Mouse (Mus musculus) liver, embryonic 12.5 days (tissue): ENCODE data around the gene Slc33a1. TPM values are rescaled to one million over a fixed set of nuclear protein-coding genes. Genes with fewer than 3 reads are reported as not detected.
A peak's percentile ranks its signal among the peaks of the same experiment; 100 is the strongest.

Experiments
- ATAC-seq: fragments of 200-750 bp; cut with Nextera tagmentation; 2 replicates; pipeline ENCODE4 v1.8.0; 2017; ENCODE audit warnings: moderate number of reproducible peaks, mild to moderate bottlenecking, moderate library complexity
- H3K27ac ChIP-seq: fragments of 300-500 bp; sonication (generic); 2 replicates; pipeline ENCODE4 v1.5.1; 2016; ENCODE audit warnings: mild to moderate bottlenecking
- H3K27me3 ChIP-seq: fragments of 300-500 bp; sonication (generic); replicated peaks from 2 replicates; pipeline ENCODE4 v1.6.1; 2016; ENCODE audit warnings: mild to moderate bottlenecking, moderate library complexity
- H3K36me3 ChIP-seq: fragments of 300-500 bp; sonication (generic); 2 replicates; pipeline ENCODE4 v1.6.1; 2016; ENCODE audit warnings: mild to moderate bottlenecking, moderate library complexity
- H3K4me1 ChIP-seq: fragments of 300-500 bp; sonication (generic); 2 replicates; pipeline ENCODE4 v1.6.1; 2016
- H3K4me2 ChIP-seq: fragments of 300-500 bp; sonication (generic); 2 replicates; pipeline ENCODE4 v1.6.1; 2016; ENCODE audit warnings: mild to moderate bottlenecking, moderate library complexity
- H3K4me3 ChIP-seq: fragments of 300-500 bp; sonication (generic); 2 replicates; pipeline ENCODE4 v1.5.1; 2016; ENCODE audit warnings: mild to moderate bottlenecking, moderate library complexity
- H3K9ac ChIP-seq: fragments of 300-500 bp; sonication (generic); 2 replicates; pipeline ENCODE4 v1.6.1; 2016; ENCODE audit warnings: mild to moderate bottlenecking, moderate library complexity
- H3K9me3 ChIP-seq: fragments of 300-500 bp; sonication (generic); replicated peaks from 2 replicates; pipeline ENCODE4 v1.6.1; 2016; ENCODE audit warnings: mild to moderate bottlenecking, moderate library complexity
- WGBS: fragments of 180-500 bp; shearing (Covaris S2); methylation state at CpG from one replicate; pipeline ENCODE4 v1.1.7; 2016; ENCODE audit not compliant: insufficient replicate concordance; 5-methylcytosine and 5-hydroxymethylcytosine counted together
- polyA plus RNA-seq: library from polyadenylated mRNA; unstranded; fragments of >200 nt; fragmentation: Nextera tagmentation; extraction: Ambion mirVana; gene quantifications from 2 replicates; pipeline ENCODE4 v1.2.1, GENCODE M21; 2016

Slc33a1 gene
- 12.3 and 12.5 TPM in 2 replicates for polyA plus RNA-seq

- H3K9me3 ChIP-seq: no peaks in the 10 kb centered on the region
- ATAC-seq: peak; percentile 92
- peaks cover 29% of the 10 kb centered on the region for H3K4me1 ChIP-seq
- H3K36me3 ChIP-seq: 0 out of 2 replicates have a peak, but pooled peaks cover 2% of the 10 kb centered on the region
- WGBS: 2% methylated on average over 69 of the region's 69 CpGs
- peak within 1 kb of the TSS; percentile 87 for H3K4me2 ChIP-seq
- H3K27me3 ChIP-seq: peaks cover 10% of the 10 kb centered on the region
- peak within 1 kb of the TSS; percentile 92 for H3K4me3 ChIP-seq
- H3K27ac ChIP-seq: peak within 1 kb of the TSS; percentile 90
- H3K9ac ChIP-seq: peak within 1 kb of the TSS; percentile 92
These were observed at the start of gene Slc33a1 for GRCm38 (mm10) chr3:63964100-63964921. Gene Slc33a1 (minus strand): TSS chr3:63964768.

GRCm38 (mm10) chr3:63988722-63989440 is 24.3 kb upstream of the Slc33a1 start:
- Histone ChIP-seq H3K36me3 (peaks cover 84% of the 10 kb centered on the region), H3K4me1 (no peaks in the 10 kb centered on the region), H3K9ac (no peak overlapping the region), H3K9me3 (no peaks in the 10 kb centered on the region), H3K27me3 (no peaks in the 10 kb centered on the region), H3K4me3 (no peak overlapping the region), H3K4me2 (no peak overlapping the region), H3K27ac (no peak overlapping the region)
- 80% methylated on average over 3 of the region's 3 CpGs for WGBS
- no peak for ATAC-seq

GRCm38 (mm10) chr3:63986656-63987055 is 22.1 kb upstream of the Slc33a1 start:
- WGBS: 86% methylated on average over 1 of the region's 1 CpGs
- Histone ChIP-seq H3K27me3 (no peaks in the 10 kb centered on the region), H3K9ac (no peak overlapping the region), H3K9me3 (no peaks in the 10 kb centered on the region), H3K36me3 (peaks cover 81% of the 10 kb centered on the region), H3K4me1 (no peaks in the 10 kb centered on the region), H3K4me3 (no peak overlapping the region), H3K4me2 (no peak overlapping the region), H3K27ac (no peak overlapping the region)
- no peak for ATAC-seq

GRCm38 (mm10) chr3:63977895-63978294 is 13.3 kb upstream of the Slc33a1 start:
- 76% methylated on average over 4 of the region's 4 CpGs for WGBS
- H3K4me2 ChIP-seq: peak overlapping the region; percentile 85
- peak overlapping the region; percentile 95; the same call in 1 of the 2 replicates for H3K9ac ChIP-seq

GRCm38 (mm10) chr3:63975955-63976908 is 11.7 kb upstream of the Slc33a1 start, which contains the start of gene Gmps:
Gene Gmps (plus strand): TSS chr3:63976106.
- Histone ChIP-seq H3K27ac (peak within 1 kb of the TSS; percentile 89), H3K9me3 (no peaks in the 10 kb centered on the region), H3K9ac (peak within 1 kb of the TSS; percentile 95), H3K4me2 (peak within 1 kb of the TSS; percentile 85), H3K4me1 (peaks cover 32% of the 10 kb centered on the region), H3K27me3 (no peaks in the 10 kb centered on the region), H3K36me3 (peaks cover 21% of the 10 kb centered on the region), H3K4me3 (peak within 1 kb of the TSS; percentile 95)
- ATAC-seq: peak; percentile 98
- under 1% methylated on average over 67 of the region's 67 CpGs for WGBS

More at GRCm38 (mm10) chr3:63977895-63978294, 13.3 kb upstream of the Slc33a1 start:
- H3K36me3 ChIP-seq: peaks cover 36% of the 10 kb centered on the region
- no peaks in the 10 kb centered on the region for H3K27me3 ChIP-seq
- H3K9me3 ChIP-seq: no peaks in the 10 kb centered on the region
- H3K4me1 ChIP-seq: peaks cover 26% of the 10 kb centered on the region
- no peak overlapping the region for H3K27ac ChIP-seq
- ATAC-seq: no peak
- peak overlapping the region; percentile 95 for H3K4me3 ChIP-seq

- no peak overlapping the region for H3K27ac ChIP-seq
- WGBS: 72% methylated on average over 2 of the region's 2 CpGs
- no peaks in the 10 kb centered on the region for H3K9me3 ChIP-seq
- no peak overlapping the region for H3K4me3 ChIP-seq
- no peak for ATAC-seq
- peaks cover 10% of the 10 kb centered on the region for H3K27me3 ChIP-seq
- H3K36me3 ChIP-seq: no peaks in the 10 kb centered on the region
- H3K4me1 ChIP-seq: peaks cover 31% of the 10 kb centered on the region
- no peak overlapping the region for H3K9ac ChIP-seq
- no peak overlapping the region for H3K4me2 ChIP-seq
These were observed 1.4 kb upstream of the Slc33a1 start for GRCm38 (mm10) chr3:63965929-63966328.

GRCm38 (mm10) chr3:63964922-63965249 is 318 bp upstream of the Slc33a1 start:
- no peak for ATAC-seq
- no peak overlapping the region for H3K9ac ChIP-seq
- H3K4me2 ChIP-seq: peak overlapping the region; percentile 87
- no peaks in the 10 kb centered on the region for H3K36me3 ChIP-seq
- 0 out of 2 replicates have a peak overlapping the region, but pooled peaks have one; percentile 36 for H3K27ac ChIP-seq
- H3K4me3 ChIP-seq: peak overlapping the region; percentile 92
- WGBS: 75% methylated on average over 6 of the region's 6 CpGs
- peaks cover 10% of the 10 kb centered on the region for H3K27me3 ChIP-seq
- peaks cover 29% of the 10 kb centered on the region for H3K4me1 ChIP-seq
- H3K9me3 ChIP-seq: no peaks in the 10 kb centered on the region

- peak overlapping the region; percentile 92 for H3K9ac ChIP-seq
- H3K4me3 ChIP-seq: peak overlapping the region; percentile 92
- WGBS: 7% methylated on average over 25 of the region's 25 CpGs
- 0 out of 2 replicates have a peak, but pooled peaks cover 2% of the 10 kb centered on the region for H3K36me3 ChIP-seq
- peaks cover 29% of the 10 kb centered on the region for H3K4me1 ChIP-seq
- peak overlapping the region; percentile 90 for H3K27ac ChIP-seq
- H3K4me2 ChIP-seq: peak overlapping the region; percentile 87
- no peak for ATAC-seq
- H3K27me3 ChIP-seq: peaks cover 10% of the 10 kb centered on the region
- no peaks in the 10 kb centered on the region for H3K9me3 ChIP-seq
These were observed 1.0 kb downstream of the Slc33a1 start for GRCm38 (mm10) chr3:63963421-63964099.

- ATAC-seq: peak; percentile 65; the same call in 1 of the 2 replicates
These were observed 14.7 kb downstream of the Slc33a1 start for GRCm38 (mm10) chr3:63949837-63950236.

GRCm38 (mm10) chr3:63941204-63941850 is 23.2 kb downstream of the Slc33a1 start:
- Histone ChIP-seq H3K27me3 (no peaks in the 10 kb centered on the region), H3K9ac (no peak overlapping the region), H3K4me2 (no peak overlapping the region), H3K4me3 (no peak overlapping the region), H3K9me3 (no peaks in the 10 kb centered on the region), H3K36me3 (peaks cover 17% of the 10 kb centered on the region), H3K27ac (no peak overlapping the region), H3K4me1 (no peaks in the 10 kb centered on the region)
- no peak for ATAC-seq
- WGBS: 72% methylated on average over 2 of the region's 2 CpGs

More at GRCm38 (mm10) chr3:63949837-63950236, 14.7 kb downstream of the Slc33a1 start:
- Histone ChIP-seq H3K4me3 (no peak overlapping the region), H3K27ac (no peak overlapping the region), H3K36me3 (peaks cover 19% of the 10 kb centered on the region), H3K4me1 (peaks cover 7% of the 10 kb centered on the region), H3K4me2 (no peak overlapping the region), H3K9ac (no peak overlapping the region), H3K27me3 (no peaks in the 10 kb centered on the region), H3K9me3 (no peaks in the 10 kb centered on the region)
- 60% methylated on average over 3 of the region's 3 CpGs for WGBS
